Mouse (Mus musculus): ENCODE measurements around the gene Foxp1.

Gene Foxp1

DNA sequence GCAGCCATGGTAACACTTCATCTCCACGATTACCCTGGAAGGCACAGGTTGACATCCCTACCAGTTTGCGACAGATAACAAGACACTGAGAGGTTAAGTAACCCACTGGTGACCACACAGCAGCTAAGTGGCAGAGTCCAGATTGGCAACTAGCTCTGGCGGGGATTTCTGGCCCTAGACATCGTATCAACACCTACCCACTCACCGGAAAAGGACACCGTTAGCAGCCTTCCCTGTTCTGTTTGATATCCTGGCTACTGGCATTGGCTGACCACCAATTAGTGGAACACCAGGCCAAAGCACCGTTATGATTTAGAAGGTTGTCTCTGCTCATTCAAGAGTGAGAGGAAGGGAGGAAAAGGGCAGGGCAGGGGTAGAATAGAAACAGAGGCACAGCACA lies 312.4 kb downstream of the Foxp1 start:
- WGBS = 63% methylated on average over 7 of the region's 7 CpGs

GRCm38 (mm10) chr6:99207226-99207885 lies 315.2 kb downstream of the Foxp1 start:
- 82% methylated on average over 6 of the region's 6 CpGs for WGBS

GRCm38 (mm10) chr6:99206437-99206870 lies 316.1 kb downstream of the Foxp1 start:
- 85% methylated on average over 5 of the region's 5 CpGs for WGBS

- 73% methylated on average over 13 of the region's 13 CpGs for WGBS
Observed at GRCm38 (mm10) chr6:99205587-99206436, 316.7 kb downstream of the Foxp1 start.

- WGBS = 49% methylated on average over 7 of the region's 7 CpGs
Observed at GRCm38 (mm10) chr6:99204780-99205586, 317.5 kb downstream of the Foxp1 start.

- 25% methylated on average over 14 of the region's 14 CpGs for WGBS
Observed at GRCm38 (mm10) chr6:99204052-99204779, 318.3 kb downstream of the Foxp1 start.

DNA sequence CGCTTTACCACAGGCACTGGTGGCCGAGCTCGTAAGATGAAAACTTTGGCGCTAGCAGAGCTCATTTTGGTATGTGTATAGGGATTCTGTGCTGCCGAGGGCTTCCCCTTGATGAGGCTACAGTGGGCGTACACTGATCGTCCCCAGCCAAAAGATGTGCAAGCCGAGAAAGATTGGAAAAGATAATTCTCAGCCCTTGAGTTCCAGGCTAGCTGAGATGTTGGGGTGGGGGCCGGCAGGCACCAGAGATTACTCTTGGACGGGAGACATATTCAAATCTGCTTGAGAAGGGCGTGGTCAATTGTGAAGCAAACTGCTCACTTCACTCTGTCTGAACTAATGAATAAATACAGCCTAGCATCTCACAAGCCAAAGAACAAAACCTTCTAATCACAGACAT lies 319.3 kb downstream of the Foxp1 start:
- 50% methylated on average over 11 of the region's 11 CpGs for WGBS

- WGBS = 78% methylated on average over 4 of the region's 4 CpGs
Observed at GRCm38 (mm10) chr6:99202781-99203180, 319.7 kb downstream of the Foxp1 start.

GRCm38 (mm10) chr6:99201271-99201705 lies 321.2 kb downstream of the Foxp1 start:
- 28% methylated on average over 4 of the region's 4 CpGs for WGBS

- WGBS = 39% methylated on average over 11 of the region's 11 CpGs
Observed at GRCm38 (mm10) chr6:99200656-99201055, 321.9 kb downstream of the Foxp1 start.

- 86% methylated on average over 4 of the region's 4 CpGs for WGBS
Observed at GRCm38 (mm10) chr6:99199277-99199676, 323.2 kb downstream of the Foxp1 start.

DNA sequence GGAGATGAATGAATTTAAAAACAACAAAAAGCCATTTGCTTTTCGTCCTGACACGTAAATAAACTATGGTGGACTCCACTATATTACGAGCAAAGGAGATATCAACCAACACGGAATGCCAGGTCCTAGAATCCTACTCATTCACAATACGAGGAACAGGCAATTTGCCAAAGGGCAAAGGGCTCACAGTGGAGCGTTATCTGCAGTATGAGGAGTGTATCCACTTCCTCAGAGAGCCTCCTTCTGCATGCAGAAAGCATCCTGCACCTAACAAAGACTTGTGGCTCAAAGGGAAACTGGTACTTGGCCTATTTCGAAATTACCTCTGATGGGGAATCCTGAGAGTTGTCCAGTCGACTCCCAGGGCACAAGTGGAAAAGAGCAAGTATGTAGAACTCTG lies 328.8 kb downstream of the Foxp1 start:
- WGBS = 70% methylated on average over 8 of the region's 8 CpGs

DNA sequence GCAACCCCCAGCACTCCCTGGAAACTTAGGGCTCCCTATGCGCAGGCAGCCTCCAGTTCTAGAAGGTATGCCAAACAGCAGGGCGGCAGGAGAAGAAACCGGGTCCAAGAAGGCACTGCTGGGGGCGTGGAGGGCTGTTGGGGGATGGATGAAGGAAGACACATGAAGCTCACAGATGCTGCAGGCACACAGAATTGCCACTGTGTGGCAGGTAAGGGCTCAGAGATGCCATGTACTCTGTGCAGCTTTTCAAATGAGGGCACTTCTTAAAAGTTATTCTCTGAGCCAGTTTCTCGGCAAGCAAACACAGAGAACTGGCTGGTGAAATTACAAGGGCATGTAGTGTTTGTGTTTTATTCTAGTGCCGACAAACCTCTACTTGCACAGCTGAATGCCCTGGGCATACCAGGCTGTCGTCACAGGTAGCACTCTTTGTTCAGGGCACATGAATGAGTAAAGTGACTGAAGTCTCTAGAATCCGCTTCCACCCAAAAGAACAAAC lies 330.8 kb downstream of the Foxp1 start:
- 47% methylated on average over 8 of the region's 8 CpGs for WGBS

- 44% methylated on average over 12 of the region's 12 CpGs for WGBS
Observed at GRCm38 (mm10) chr6:99191041-99191635, 331.4 kb downstream of the Foxp1 start.

DNA sequence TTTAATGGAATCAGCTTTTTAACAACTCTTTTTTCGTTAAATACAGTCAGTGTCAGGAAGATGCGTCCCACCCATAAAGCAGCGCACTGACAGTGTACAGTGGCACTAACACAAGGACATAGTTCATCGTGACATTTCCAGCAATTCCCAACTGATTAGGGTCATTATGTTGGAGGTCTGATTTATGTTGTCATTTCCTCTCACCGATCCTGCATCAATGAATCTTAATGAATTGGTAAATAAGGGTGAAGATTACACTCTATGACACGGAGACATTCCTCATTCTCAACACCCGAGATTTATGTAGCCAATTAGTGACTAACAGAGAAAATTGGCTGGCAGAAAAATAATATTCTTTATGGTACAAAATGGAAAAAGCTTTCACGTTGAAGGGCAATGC lies 332.6 kb downstream of the Foxp1 start:
- 65% methylated on average over 8 of the region's 8 CpGs for whole genome bisulfite sequencing

DNA sequence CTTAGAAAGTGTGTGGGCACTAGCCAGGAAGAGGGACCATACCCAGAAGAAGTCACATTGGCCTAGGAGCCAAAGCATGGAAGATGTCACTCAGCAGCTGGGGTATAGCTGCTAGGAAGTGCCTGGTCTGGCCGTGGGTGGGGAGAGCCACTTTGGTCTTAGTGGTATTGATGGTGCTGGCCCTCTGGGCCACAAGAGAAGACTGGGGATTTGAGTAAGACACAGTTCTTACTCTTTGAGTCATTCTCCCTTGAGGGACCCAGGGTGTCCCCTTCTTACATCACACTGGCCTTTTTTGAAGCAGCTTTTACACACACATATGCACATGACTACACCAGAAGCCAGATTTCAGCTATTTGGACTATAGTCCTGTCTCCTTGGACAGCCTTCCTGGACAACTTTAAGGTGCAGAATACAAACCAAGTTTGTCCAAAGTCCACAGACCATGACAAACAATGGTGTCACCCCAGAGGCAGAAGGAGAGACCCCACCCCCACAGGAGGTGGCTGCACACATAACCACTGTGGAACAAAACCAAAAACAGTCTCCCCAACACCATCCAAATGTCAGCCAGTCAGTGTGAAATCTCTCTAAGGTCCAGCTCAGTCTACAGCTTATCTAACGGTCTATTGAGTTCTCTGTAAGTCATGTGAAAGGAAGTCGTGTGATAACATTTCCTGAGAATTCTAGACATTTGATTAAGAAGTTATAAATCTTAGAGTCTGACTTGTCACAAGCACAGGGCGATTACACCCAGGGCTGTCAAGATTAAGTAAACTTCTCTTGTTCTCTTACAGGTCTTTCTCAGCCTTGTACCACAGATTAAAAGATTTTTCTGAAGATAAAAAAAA lies 333.9 kb downstream of the Foxp1 start:
- WGBS = 80% methylated on average over 4 of the region's 4 CpGs

DNA sequence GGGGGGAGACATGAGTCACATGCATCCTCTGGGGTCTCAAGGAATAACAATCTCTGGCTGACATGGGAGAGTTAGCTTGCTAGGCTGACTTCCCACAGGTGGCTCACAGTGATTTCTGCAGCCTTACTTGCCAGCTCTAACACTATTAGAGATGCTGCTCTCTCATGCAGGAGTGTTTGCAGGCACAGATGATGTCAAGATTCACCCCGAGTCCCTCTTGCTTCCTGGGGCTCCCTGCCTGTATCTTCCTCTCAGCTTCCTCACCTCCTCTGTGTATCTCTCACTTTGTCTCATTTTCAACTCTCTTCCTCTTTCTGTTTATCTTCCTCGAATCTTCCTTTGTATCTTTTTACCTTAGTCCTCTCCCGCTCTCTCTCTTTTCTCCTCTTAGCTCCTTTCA lies 334.6 kb downstream of the Foxp1 start:
- 74% methylated on average over 3 of the region's 3 CpGs for WGBS

- WGBS = 77% methylated on average over 2 of the region's 2 CpGs
Observed at GRCm38 (mm10) chr6:99187415-99187814, 335.1 kb downstream of the Foxp1 start.

- 84% methylated on average over 7 of the region's 7 CpGs for WGBS
Observed at GRCm38 (mm10) chr6:99186569-99186968, 336.0 kb downstream of the Foxp1 start.

- 86% methylated on average over 2 of the region's 2 CpGs for WGBS
Observed at GRCm38 (mm10) chr6:99185797-99186196, 336.7 kb downstream of the Foxp1 start.
